Mouse (Mus musculus) lung, postnatal 4 days (tissue): ENCODE data around the gene Zg16.

ENCODE experiments used
- DNase-seq, 2 experiments: peaks; one replicate each; pipeline ENCODE4 v3.0.0; 2021

The Zg16 gene

DNA sequence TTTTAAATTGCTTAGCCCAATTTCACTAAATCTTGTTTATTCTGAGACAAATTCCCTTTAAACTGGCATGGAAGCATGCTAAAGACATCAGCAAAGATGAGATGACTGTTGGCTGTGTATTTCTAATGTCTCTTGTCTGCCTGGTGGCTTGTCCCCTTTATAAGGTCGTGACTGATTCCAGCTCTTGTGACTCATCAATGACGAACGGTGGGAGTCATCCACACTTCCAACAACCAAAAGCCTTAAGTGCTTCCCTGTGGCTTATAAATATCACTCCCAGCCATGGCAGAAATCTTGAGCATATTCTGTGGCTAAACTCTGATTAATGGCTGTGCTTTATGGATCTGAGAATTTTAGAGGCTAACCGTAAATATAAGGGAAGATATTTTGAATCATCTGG, 20.8 kb downstream of the Zg16 start:
- no peak for DNase-seq

DNA sequence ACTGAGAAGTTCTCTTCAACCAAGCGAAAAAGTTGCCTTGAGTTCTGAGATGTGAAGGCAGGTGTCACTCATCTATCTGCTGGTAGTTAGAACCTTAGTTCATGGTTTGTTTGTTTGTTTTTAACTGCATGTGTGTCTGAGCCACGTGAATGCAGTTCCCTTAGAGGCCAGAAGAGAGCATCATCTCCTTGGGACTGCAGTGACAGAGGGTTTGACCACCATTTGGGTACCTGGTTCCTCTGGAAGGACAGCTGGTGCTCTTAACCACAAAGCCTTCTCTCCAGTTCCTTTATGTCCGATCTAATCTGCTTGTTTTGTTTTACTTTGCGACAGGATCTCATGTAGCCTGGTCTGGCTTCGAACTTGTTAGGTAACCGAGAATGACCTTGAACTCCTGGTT, 21.6 kb downstream of the Zg16 start:
- no peak for DNase-seq

DNA sequence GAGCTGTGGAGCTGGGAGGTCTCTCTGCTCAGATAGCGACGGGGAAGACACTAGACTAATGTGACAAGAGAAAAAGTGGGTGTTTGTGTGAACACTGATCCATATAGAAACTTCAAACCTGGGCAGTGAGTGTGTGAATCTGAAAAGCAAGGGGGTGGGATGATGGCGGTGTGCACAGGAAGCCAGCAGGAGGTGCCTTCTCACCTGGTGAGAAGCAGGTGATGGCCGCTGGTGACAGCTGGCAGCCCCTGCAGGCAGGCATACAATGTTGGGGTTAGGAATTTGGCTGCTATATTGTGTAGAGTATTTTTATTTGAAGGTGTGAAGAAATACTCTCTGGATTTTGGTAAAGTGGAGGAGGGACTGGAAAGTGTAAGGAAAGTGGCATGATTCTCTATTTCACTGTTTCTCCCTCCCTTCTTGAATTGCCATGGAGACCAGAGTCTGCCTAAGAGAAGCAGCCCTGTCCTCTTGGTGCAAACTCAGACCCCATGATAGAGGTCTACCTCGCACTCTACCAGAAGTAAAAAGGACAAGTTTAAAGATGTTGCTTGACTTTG, 32.0 kb downstream of the Zg16 start:
- no peak for DNase-seq

- peak; percentile 91 to 94 for DNase-seq
Observed at GRCm38 (mm10) chr7:127041851-127042672, 45.1 kb downstream of the Zg16 start, which contains the start of gene Kif22. TSS of gene Kif22 (minus strand) at chr7:127042471.

- DNase-seq: no peak
Observed at GRCm38 (mm10) chr7:127031244-127031643, 55.9 kb downstream of the Zg16 start.

- DNase-seq: no peak
Observed at GRCm38 (mm10) chr7:127030172-127030571, 57.0 kb downstream of the Zg16 start.

DNA sequence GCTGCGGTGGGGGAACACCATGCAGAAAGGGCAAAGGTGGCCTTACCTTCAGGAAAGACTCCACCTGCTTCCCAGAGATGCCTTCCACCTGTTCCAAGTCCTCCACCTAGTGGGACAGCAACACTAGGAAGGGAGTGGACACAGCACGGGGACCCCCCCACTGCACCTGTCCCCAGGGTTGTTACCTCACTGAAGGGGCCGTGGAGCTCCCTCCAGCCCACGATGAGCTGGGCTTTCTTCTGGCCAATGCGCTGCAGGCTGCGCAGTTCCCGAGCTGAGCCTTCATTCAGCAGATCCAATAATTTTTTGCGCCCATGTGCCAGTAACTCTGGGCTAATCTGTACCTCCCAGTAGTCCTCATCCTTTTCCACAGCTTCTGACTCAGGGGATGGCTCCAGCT, 59.2 kb downstream of the Zg16 start:
- DNase-seq: no peak

DNA sequence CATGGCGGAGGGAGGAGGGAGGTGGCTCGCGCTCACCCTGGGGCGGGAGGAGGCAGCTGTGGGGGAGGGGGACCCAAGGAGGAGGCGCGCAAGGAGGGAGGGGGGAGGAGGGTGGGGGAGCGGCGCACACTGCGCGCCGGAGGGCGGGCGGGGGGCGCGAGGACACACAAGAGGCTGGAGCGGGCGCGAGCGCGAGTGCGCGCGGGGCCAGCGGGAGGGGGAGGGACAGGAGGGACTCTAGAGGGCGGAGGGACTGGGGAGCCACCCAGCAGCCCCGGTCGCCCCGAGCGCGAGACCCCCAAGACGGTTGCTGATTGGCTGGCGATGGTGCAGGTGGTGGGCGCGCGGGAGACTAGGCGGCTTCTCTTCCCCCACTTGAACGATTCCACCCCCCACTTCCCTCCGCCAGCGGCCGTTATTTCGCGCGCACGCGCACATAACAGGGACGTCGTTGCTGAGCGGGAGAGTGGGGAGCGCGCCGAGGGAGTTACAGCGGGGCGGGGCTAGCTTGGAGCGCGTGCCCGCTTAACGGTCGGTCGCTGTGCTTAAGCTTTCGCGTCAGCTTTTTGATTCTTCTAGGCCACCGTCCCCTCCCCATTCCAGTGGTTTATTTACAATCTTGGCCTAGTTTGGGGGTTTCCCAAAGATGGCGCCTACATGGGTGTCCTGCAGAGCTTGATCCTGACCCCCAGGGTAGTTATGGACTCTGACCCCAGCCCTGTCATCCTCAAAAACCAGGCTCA, 60.0 kb downstream of the Zg16 start, which contains the start of gene Maz:
Maz (minus strand) TSS at position 54 of the 743 bp plus-strand sequence.
- DNase-seq: peak; percentile 100

- DNase-seq: no peak
Observed at GRCm38 (mm10) chr7:127026616-127026983, 60.5 kb downstream of the Zg16 start.

DNA sequence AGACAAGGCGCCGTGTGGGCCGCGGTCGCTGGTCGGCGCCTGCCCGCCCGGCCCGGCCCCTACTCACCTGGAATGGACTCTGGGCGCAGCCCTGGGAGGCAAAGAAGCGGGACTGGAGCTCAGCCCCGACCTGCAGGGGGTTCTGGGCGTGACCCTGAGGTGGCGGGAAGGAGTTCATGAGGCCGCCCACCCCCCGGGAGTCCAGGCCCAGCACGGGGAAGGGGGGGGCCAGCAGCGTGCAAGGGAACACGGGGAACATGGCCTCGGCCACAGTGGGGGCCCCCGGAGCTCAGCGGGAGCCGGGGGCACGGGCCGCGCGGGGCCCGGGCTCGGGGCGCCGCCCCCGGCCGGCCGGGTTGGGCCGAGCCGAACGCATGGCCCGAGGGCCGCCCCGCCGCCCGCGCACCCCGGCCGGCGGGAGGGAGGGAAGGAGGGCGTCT, 60.9 kb downstream of the Zg16 start:
- peak; percentile 78 to 86 for DNase-seq

- DNase-seq: peak; percentile 69 to 77
Observed at GRCm38 (mm10) chr7:127025556-127026160, 61.5 kb downstream of the Zg16 start.

DNA sequence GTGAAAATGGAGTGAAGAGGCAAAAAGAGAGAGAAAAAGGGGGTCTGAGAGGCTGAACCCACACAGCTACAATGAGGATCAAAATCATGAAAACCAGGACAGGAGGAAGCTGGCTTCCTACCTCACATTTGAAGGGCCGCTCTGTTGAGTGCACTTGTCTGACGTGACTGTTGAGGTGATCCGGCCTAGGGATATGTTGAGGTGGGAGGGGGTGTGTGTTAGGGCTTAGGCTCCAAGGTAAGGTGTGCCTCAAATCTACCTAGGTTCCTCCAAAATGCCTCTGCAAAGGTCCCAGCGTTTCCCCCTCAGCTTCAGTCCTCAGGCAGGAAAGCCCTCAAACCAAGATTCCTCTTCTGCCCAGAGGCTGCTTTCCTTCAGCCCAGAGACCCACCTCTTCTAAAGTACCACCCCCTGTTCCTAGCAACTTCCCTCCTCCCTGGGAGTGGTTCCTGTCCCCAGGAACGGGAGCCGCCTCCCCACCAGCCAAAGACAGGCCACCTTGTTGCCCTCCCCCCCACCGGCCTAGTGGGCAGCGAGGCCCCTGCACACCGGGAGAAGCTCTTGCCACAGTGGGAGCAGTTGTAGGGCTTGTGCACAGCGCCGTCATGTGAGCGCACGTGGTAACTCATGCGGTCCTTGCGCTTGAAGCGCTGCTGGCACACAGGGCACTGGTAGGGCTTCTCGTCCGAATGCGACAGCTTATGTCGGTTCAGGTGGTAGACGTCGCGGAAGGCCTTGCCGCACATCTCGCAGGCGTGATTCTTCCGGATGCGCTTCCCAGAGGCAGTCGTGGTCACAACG, 62.2 kb downstream of the Zg16 start:
- DNase-seq: peak; percentile 90 to 92

- peak in 1 of 2 experiments; percentile 33 for DNase-seq
Observed at GRCm38 (mm10) chr7:127023896-127024690, 63.0 kb downstream of the Zg16 start.

GRCm38 (mm10) chr7:127023272-127023691, 63.8 kb downstream of the Zg16 start:
- DNase-seq: no peak

DNA sequence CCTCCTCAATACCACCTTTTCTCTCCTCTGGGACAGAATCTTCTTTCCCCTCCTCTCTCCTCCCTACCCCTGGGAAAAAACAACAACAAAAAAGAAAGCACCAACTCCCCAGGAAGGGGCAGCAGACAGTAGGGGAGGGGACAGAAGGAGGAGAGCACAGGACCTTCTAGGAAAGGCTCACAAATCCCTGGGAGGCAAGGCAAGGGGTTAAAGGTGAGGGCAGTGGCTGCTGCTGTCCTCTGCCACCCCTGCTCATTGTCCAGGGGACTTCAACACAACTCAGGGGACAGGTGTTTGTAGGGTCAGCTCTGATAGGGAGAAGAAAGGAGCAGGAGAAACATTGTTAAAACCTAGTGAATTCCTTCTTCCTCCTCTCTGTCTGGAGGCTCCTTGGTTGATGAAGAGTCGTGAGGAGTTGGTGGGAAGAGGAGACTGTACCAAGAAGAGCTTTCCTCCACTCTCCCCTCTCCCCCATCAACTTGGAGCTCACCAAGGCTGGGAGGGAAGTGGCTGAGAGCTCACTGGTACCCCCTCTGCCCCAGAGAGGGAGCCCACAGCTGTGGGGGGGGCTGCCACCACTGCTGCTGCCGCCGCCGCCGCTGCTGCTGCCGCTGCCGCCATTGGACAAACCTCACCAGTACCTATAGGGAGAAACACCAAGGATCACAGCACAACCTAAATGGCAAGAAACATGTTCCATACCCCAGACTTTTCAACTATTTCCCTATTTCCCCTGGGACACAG, 64.4 kb downstream of the Zg16 start:
- DNase-seq: no peak

DNA sequence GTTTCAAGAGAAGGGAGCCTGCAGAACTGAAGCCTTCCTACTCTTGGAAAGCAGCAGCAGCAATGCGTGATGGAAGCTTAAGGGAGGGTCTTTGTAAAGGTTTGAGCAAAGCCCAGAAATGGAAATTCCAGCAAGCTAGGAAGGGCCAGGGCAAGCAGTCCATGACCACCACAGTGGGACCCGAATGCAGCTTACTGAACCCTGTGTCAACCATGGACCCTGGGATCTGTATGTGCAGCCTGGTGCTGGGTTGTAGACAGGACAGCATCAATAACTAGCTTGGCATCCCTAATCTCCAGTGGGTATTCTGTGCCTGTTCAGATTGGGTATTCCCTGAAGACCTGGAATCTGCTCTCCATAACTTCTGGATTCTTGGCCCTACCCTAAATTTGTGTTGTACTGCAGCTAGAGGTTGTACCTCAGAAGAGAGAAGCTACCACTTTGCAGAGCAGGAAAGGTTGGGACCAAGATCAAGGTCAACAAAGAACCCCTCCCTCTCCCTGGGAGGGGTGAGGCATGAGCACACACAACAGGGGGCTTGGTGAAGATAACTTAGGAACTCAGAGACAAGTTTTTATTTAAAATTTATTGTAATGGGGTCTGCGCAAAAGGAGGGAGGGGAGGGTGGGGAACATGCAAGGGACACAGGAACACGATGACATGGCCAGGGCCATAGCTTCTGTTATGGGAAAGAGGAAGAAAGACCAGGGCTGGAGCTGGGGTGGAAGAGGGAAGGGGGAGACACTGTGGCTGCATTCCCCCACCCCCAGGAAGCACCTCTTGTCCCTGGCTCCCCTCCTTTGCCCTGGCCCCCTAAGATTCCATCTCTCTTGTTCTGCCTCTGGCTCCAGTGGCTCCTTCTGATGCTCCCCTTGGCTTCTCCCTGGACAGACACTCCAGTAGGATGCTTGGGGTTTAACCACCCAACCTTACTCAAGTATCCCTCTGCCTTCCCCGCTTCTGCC, 65.3 kb downstream of the Zg16 start:
- DNase-seq: no peak

DNA sequence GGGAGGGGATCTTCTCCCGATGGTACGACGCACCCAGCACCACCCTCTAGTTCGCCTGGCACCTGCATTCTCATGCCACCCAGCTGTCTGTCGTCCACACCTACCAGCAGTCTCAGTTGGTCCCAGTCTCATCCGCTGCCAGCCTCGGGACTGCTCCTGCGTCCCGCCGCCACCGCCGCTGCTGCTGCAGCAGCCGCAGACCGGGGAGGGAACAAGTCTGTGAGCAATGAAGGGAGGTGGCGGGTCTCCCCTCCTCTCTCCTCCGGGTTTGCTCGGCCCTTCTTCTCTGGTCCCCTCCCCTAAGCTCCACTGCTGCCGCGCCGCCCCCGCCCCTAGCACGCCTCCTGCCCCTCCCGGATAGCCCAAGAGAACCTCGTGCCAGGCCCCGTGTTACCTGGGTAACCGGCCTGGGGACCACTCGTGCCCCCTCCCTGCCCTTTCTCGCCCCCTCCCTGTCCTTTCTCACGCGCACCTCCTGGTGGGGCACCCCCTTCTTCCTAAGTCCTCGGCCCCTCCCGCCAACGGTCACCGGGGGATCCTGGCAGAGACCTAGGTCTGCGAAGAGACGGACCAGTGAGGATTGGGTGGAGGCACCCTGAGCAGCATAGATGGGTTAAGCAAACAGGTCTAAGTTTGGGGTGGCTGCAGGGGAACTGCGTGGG, 66.1 kb downstream of the Zg16 start, which contains the start of the genes Gm42742 and Prrt2:
Gm42742 (minus strand) TSS at position 197 of the 662 bp plus-strand sequence.
Prrt2 (minus strand) TSS at position 311 of the 662 bp plus-strand sequence.
- peak; percentile 60 to 70 for DNase-seq

DNA sequence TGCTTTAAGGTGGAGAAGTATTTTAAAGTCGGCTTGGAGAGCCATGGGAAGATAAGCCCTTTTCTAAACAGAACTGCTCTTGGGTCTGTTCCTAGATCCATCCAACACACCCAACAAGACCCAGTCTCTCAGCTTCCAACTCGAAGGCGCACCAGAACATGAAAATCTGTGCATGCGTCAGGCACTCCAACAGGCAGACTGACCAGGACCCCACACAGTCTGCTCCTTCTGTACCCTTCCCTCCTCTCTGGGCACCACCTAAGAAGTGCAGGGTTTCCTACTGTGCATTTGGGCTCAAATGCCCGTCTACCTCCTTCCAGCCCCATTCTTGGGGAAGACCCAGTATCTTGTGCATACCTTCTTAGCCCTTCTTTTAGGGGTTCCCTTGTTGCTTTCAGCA, 66.6 kb downstream of the Zg16 start:
- DNase-seq: no peak

GRCm38 (mm10) chr7:127020031-127020430, 67.1 kb downstream of the Zg16 start:
- DNase-seq: no peak
